Mouse (Mus musculus) embryo, embryonic 11 days (tissue): ENCODE results near the gene Ndrg2.

ENCODE experiments used
- DNase-seq: peaks from one replicate; pipeline ENCODE4 v3.0.0-alpha.2; 2015

Ndrg2 gene

DNA sequence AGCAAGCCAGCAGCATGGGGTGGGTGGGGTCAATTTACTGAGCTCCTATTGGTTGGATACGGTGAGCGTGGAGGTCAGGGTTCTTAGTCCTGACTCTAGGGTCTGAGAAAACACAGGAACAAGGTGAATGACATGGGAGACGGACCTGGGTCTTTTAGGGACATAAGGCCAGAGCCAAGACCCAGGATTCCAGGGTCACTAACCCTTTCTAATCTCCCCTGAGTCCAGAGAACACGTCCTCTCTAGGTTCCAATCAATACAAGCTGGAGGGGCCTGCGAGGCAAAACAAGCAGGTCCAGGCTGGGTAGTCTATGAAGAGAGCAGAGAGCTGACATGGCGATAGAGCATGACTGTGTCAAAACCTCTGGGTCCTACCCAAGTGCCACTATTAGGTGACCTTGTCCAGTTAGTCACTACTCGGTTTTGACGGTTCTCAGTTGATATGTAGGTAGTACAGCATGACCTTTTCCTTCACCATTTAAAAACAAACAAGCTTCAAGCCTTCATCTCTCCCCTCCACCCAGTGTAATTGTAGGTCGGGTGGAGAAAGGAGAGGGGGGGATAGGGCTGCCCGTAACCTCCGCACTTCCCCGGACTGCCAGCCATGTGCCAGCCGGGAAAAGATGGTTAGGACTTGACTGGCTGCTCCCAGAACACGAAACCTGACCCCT is 1.4 kb downstream of the Ndrg2 start:
- DNase-seq, result no peak

DNA sequence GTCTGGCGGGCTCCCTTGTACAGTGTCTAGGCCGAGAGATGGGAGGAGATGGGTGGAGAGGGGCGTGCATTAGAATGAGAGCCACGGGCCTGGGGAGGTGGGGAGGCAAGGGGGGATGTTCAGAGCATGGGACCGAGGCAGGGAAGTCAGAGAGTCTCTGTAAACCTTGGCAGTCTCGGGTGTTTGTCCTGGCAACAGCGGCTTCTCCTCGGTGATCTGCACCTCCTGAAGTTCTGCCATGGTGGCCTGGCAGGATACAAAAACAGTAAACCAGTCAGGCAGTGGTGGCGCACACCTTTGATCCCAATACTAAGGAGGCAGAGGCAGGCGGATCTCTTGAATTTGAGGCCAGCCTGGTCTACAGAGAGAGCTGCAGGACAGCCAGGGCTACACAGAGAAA is 2.7 kb downstream of the Ndrg2 start:
- DNase-seq, result no peak

GRCm38 (mm10) chr14:51906102-51906501 is 7.9 kb downstream of the Ndrg2 start:
- no peak for DNase-seq

DNA sequence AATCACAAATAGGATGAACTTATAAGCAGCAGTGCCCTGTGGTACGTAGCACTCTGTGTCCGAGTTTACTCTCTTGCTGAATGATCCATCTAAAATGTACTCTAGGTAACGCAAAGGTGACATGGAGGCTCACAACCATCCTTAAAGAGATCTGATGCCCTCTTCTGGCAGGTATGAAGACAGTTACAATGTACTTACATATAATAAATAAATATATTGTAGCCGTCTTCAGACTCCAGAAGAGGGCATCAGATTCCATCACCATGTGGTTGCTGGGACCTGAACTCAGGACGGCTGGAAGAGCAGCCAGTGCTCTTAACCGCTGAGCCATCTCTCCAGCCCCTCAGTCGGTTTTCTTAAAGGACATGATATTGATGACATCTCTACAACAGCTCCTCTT is 9.3 kb downstream of the Ndrg2 start:
- DNase-seq, result peak; percentile 26

- no peak for DNase-seq
Measured at GRCm38 (mm10) chr14:51903782-51904181, 10.2 kb downstream of the Ndrg2 start.

DNA sequence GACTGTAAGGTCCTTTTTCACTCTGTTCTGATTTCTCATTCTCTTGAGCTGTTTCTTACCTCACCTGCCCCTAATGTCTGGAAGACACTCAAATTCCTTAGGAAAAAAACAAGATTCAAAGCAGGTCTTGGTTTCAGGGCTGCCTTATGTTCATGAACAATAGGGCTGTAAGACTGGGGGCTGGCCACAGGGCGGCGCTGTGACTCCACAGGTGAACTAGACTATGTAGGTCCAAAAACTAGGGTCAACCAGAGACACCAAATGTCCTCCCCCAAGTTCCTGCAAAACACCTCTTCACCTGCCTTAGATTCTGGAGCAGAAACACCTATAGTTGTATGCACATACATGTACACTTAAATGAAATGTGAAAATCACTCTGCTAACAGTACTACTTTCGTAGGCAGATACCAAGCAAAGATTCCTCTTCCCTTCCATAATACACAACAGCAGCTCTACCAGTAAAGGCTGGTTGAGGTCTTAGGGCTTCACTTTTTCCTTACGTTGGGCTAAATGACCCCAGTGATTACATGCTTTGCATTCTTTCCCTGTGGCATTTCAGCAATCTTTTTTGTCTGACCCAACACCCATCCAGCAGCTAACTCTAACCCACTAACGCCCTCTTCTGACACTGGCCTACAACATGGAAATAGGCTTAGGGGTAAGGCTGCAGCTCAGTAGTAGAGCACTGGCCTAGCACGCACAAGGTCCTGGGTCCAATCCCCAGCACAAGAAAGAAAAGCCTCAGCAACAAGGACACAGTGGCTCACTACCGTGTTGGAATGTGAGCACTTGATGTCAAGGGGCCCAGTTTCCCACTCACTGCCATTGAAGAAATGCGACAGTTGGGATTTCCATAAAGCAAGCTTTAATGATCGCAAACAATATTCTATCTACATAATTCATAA is 10.9 kb downstream of the Ndrg2 start:
- peak; percentile 79 for DNase-seq

DNA sequence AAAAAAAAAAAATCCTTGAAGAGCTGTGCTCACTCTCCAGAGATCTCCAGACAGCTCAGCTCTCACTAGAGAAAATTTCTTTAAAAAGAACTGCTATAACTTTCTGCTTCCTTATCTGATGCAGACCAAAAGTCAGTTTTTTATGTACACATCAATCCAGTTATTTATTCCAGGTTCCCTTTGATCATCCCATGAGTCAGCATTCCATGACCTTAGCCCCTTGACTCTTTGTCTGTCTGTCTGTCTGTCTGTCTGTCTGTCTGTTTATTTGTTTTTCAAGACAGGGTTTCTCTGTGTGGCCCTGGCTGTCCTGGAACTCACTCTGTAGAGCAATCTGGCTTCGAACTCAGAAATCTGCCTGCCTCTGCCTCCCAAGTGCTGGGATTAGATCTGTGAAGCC is 14.6 kb downstream of the Ndrg2 start:
- no peak for DNase-seq

- no peak for DNase-seq
Measured at GRCm38 (mm10) chr14:51896539-51897170, 17.3 kb downstream of the Ndrg2 start.

DNA sequence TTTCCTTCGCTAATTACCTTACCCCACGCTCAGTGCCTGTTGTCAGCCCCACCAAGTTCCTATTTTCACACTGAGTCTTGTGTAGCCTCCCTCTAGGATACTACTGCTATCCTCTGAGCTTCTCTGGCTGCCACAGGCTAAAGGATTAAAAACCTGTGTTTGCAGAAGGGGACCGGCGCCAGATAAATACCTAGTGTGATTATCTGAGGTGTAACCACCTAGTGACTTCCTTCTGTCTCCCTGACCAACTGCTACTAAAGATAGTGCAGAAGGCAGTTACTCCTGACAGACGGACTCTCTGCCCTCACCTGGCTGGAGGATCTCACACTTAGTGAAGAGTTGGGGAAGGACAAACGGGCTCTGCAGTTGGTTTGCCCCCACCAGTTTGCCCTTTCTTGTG is 17.9 kb downstream of the Ndrg2 start:
- no peak for DNase-seq

DNA sequence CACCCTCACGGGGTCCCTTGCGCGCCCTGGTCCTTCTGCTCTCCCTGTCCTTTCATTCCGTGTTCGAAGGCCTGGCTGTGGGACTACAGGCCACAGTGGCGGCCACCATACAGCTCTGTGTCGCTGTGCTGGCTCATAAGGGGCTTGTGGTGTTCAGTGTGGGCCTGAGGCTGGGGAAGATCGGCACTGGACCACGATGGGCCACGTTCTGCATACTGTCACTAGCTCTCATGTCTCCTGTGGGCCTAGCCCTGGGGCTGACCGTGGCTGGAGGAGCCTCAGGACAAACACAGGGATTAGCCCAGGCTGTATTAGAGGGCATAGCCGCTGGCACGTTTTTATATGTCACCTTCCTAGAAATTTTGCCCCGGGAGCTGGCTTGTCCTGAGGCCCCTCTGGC is 18.9 kb downstream of the Ndrg2 start:
- DNase-seq, result no peak

GRCm38 (mm10) chr14:51893809-51894208 is 20.1 kb downstream of the Ndrg2 start:
- no peak for DNase-seq

GRCm38 (mm10) chr14:51893094-51893794 is 20.7 kb downstream of the Ndrg2 start:
- no peak for DNase-seq

DNA sequence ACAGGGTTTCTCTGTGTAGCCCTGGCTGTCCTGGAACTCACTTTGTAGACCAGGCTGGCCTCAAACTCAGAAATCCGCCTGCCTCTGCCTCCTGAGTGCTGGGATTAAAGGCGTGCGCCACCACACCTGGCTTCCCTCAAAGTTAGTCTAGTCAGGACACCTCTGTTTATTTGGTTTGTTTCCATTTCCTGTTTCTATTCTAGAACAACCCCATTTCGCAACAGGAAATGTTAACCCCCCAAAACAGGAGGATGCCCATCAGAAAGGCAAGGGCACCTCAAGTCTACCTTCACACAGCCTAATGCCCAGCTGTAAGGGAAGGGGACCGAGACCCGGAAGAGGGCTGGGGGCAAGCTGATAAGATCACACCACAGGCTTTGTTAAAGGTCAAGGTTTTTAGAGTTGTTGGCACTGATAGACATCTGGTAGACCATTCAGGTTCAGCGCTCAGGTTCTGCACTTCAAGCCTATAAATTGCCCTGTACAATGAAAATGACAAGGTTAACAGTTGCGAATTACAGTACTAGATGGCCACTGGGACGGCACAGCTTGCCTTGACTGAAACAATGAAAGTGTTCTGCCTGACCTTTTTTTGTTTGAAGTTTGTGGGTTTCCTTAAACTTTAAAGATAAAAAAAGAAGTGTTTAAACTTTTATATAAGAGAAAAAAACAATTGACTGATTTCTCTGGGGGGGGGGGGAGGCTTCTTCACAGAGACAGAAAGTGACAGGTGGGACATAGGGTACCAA is 21.6 kb downstream of the Ndrg2 start, which contains the start of gene Slc39a2:
TSS of gene Slc39a2 (plus strand) at position 699 of the 749 bp plus-strand sequence.
- DNase-seq, result no peak

- DNase-seq, result no peak
Measured at GRCm38 (mm10) chr14:51889833-51890232, 24.1 kb downstream of the Ndrg2 start.

DNA sequence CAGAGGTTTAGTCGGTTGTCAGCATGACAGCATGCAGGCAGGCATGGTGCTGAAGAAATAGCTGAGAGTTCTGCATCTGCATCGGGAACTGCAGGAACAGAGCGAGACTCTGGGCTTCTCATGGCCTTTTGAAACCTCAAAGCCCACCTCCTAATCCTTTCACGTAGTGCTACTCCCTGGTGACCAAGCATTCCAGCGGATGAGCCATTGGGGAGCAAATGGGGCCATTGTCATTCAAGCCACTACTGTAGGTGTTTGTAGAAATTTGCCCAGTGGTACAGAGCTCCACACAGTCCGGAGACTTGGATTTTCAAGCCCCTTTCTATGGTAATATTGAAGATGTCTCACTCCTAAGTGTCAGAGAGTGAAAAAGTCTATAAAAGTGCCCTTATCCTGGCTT is 27.9 kb downstream of the Ndrg2 start:
- no peak for DNase-seq

- peak; percentile 98 for DNase-seq
Measured at GRCm38 (mm10) chr14:51884598-51885331, 29.2 kb downstream of the Ndrg2 start, which contains the start of gene Mettl17. TSS of gene Mettl17 (plus strand) at chr14:51884842.

- peak; percentile 68 for DNase-seq
Measured at GRCm38 (mm10) chr14:51884031-51884544, 29.9 kb downstream of the Ndrg2 start.

GRCm38 (mm10) chr14:51883527-51884030 is 30.4 kb downstream of the Ndrg2 start:
- peak; percentile 81 for DNase-seq

DNA sequence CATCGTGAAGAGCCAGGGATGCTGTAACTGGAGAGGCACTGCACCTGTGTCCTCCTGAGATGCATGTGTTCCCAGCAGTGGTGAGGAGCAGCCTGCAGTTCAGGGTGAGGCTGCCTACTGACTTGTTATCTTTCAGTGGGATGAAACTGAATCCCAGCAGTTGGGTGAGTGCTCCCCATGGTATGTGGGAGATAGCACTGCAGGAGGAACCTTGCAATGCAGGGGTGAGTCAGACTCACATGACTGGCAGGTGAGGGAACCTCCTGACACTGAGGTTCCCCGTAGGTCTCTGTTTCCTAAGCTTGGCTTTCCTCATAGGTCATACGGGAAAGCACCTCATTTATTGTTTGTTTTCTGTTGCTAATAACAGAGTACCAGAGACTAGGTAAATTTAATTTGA is 36.4 kb downstream of the Ndrg2 start:
- no peak for DNase-seq

DNA sequence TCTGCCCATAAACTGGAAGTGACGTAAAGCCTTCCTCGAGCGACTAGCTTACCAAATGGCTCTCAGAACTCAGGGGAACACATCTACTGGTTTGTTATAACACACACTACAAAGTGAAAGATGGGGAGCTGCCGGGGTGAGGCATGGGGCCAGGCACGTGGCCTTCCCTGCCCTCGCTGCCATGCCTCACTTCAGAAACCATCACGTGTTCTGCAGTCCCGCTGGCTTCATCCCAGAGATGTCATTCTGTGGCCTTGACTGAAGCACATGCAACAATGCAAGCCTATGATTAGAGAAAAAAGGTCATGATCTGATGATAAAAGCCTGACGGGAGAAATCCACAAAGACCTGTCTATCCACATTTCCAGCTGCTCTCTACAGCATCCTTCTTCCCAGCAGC is 42.2 kb downstream of the Ndrg2 start:
- DNase-seq, result no peak

- DNase-seq, result no peak
Measured at GRCm38 (mm10) chr14:51870756-51871155, 43.2 kb downstream of the Ndrg2 start.
